Mouse (Mus musculus): ENCODE data around the gene Npcd. TPM values are rescaled to one million over a fixed set of nuclear protein-coding genes. Genes with fewer than 3 reads are reported as not detected.

Gene Npcd
- polyA plus RNA-seq, 1 experiment from 2014 or later: 0.56 TPM

GRCm38 (mm10) chr15:79755977-79756625, 77.9 kb downstream of the Npcd start:
- 71% methylated on average over 8 of the region's 8 CpGs for WGBS
- H3K4me2 ChIP-seq (ENCODE audit: low read depth, low read length): no peak overlapping the region
- ATAC-seq (replicated peaks; ENCODE audit: insufficient number of reproducible peaks, low FRiP score, low TSS enrichment, low read depth) (no peak), DNase-seq (ENCODE audit: low spot score) (no peak)
- no peak overlapping the region for H3K9ac ChIP-seq (replicated peaks; ENCODE audit: low read length)
- H3K27ac ChIP-seq (replicated peaks; ENCODE audit: low read depth, low read length): no peak overlapping the region
- no peaks in the 10 kb centered on the region for H3K4me1 ChIP-seq (ENCODE audit: control insufficient read depth, insufficient read depth, low read length)
- H3K27me3 ChIP-seq (ENCODE audit: control insufficient read depth, insufficient read depth, low read length): no peaks in the 10 kb centered on the region
- no peak overlapping the region for H3K4me3 ChIP-seq (ENCODE audit: low read depth, low read length)
- no peaks in the 10 kb centered on the region for H3K9me3 ChIP-seq (replicated peaks; ENCODE audit: control insufficient read depth, low read length)
- no peaks in the 10 kb centered on the region; the same call in 1 of the 2 replicates for H3K36me3 ChIP-seq (replicated peaks; ENCODE audit: control insufficient read depth, insufficient read depth, low read depth, low read length)

- H3K4me2 ChIP-seq (ENCODE audit: low read depth, low read length): no peak overlapping the region
- ATAC-seq (replicated peaks; ENCODE audit: insufficient number of reproducible peaks, low FRiP score, low TSS enrichment, low read depth) (no peak), DNase-seq (ENCODE audit: low spot score) (no peak)
- WGBS: 82% methylated on average over 4 of the region's 4 CpGs
- H3K4me1 ChIP-seq (ENCODE audit: control insufficient read depth, insufficient read depth, low read length): no peaks in the 10 kb centered on the region
- no peaks in the 10 kb centered on the region for H3K36me3 ChIP-seq (replicated peaks; ENCODE audit: control insufficient read depth, insufficient read depth, low read depth, low read length)
- H3K4me3 ChIP-seq (ENCODE audit: low read depth, low read length): no peak overlapping the region
- H3K9ac ChIP-seq (replicated peaks; ENCODE audit: low read length): no peak overlapping the region
- H3K27me3 ChIP-seq (ENCODE audit: control insufficient read depth, insufficient read depth, low read length): no peaks in the 10 kb centered on the region
- no peaks in the 10 kb centered on the region for H3K9me3 ChIP-seq (replicated peaks; ENCODE audit: control insufficient read depth, low read length)
- H3K27ac ChIP-seq (replicated peaks; ENCODE audit: low read depth, low read length): no peak overlapping the region
Measured at GRCm38 (mm10) chr15:79755176-79755575, 78.9 kb downstream of the Npcd start.

- no peak overlapping the region for H3K4me3 ChIP-seq (ENCODE audit: low read depth, low read length)
- H3K4me2 ChIP-seq (ENCODE audit: low read depth, low read length): no peak overlapping the region
- no peak for DNase-seq (ENCODE audit: low spot score)
- H3K27me3 ChIP-seq (ENCODE audit: control insufficient read depth, insufficient read depth, low read length): no peaks in the 10 kb centered on the region
- ATAC-seq (replicated peaks; ENCODE audit: insufficient number of reproducible peaks, low FRiP score, low TSS enrichment, low read depth): no peak
- no peak overlapping the region for H3K9ac ChIP-seq (replicated peaks; ENCODE audit: low read length)
- no peaks in the 10 kb centered on the region for H3K9me3 ChIP-seq (replicated peaks; ENCODE audit: control insufficient read depth, low read length)
- H3K4me1 ChIP-seq (ENCODE audit: control insufficient read depth, insufficient read depth, low read length): no peaks in the 10 kb centered on the region
- H3K27ac ChIP-seq (replicated peaks; ENCODE audit: low read depth, low read length): no peak overlapping the region
- H3K36me3 ChIP-seq (replicated peaks; ENCODE audit: control insufficient read depth, insufficient read depth, low read depth, low read length): no peaks in the 10 kb centered on the region
- 46% methylated on average over 4 of the region's 4 CpGs for WGBS
Measured at GRCm38 (mm10) chr15:79753873-79754272, 80.2 kb downstream of the Npcd start.

GRCm38 (mm10) chr15:79753420-79753752, 80.7 kb downstream of the Npcd start:
- no peaks in the 10 kb centered on the region for H3K27me3 ChIP-seq (ENCODE audit: control insufficient read depth, insufficient read depth, low read length)
- H3K4me3 ChIP-seq (ENCODE audit: low read depth, low read length): no peak overlapping the region
- no peak overlapping the region for H3K4me2 ChIP-seq (ENCODE audit: low read depth, low read length)
- no peak for DNase-seq (ENCODE audit: low spot score)
- no peaks in the 10 kb centered on the region for H3K36me3 ChIP-seq (replicated peaks; ENCODE audit: control insufficient read depth, insufficient read depth, low read depth, low read length)
- no peak; the same call in 1 of the 2 replicates for ATAC-seq (replicated peaks; ENCODE audit: insufficient number of reproducible peaks, low FRiP score, low TSS enrichment, low read depth)
- 88% methylated on average over 3 of the region's 3 CpGs for WGBS
- H3K9ac ChIP-seq (replicated peaks; ENCODE audit: low read length): no peak overlapping the region
- H3K27ac ChIP-seq (replicated peaks; ENCODE audit: low read depth, low read length): no peak overlapping the region
- no peaks in the 10 kb centered on the region for H3K9me3 ChIP-seq (replicated peaks; ENCODE audit: control insufficient read depth, low read length)
- H3K4me1 ChIP-seq (ENCODE audit: control insufficient read depth, insufficient read depth, low read length): no peaks in the 10 kb centered on the region

GRCm38 (mm10) chr15:79752742-79753419, 81.2 kb downstream of the Npcd start:
- H3K27ac ChIP-seq (replicated peaks; ENCODE audit: low read depth, low read length): no peak overlapping the region
- H3K36me3 ChIP-seq (replicated peaks; ENCODE audit: control insufficient read depth, insufficient read depth, low read depth, low read length): no peaks in the 10 kb centered on the region
- H3K27me3 ChIP-seq (ENCODE audit: control insufficient read depth, insufficient read depth, low read length): no peaks in the 10 kb centered on the region
- no peak overlapping the region for H3K9ac ChIP-seq (replicated peaks; ENCODE audit: low read length)
- H3K9me3 ChIP-seq (replicated peaks; ENCODE audit: control insufficient read depth, low read length): no peaks in the 10 kb centered on the region
- H3K4me1 ChIP-seq (ENCODE audit: control insufficient read depth, insufficient read depth, low read length): no peaks in the 10 kb centered on the region
- WGBS: 22% methylated on average over 11 of the region's 11 CpGs
- peak; percentile 74 for DNase-seq (ENCODE audit: low spot score)
- 0 out of 2 replicates have a peak, but pooled peaks have one; percentile 64 for ATAC-seq (replicated peaks; ENCODE audit: insufficient number of reproducible peaks, low FRiP score, low TSS enrichment, low read depth)
- H3K4me2 ChIP-seq (ENCODE audit: low read depth, low read length): no peak overlapping the region
- H3K4me3 ChIP-seq (ENCODE audit: low read depth, low read length): no peak overlapping the region

- ATAC-seq (replicated peaks; ENCODE audit: insufficient number of reproducible peaks, low FRiP score, low TSS enrichment, low read depth) (no peak), DNase-seq (ENCODE audit: low spot score) (no peak)
- Histone ChIP-seq H3K27me3 (ENCODE audit: control insufficient read depth, insufficient read depth, low read length) (no peaks in the 10 kb centered on the region), H3K4me2 (ENCODE audit: low read depth, low read length) (no peak overlapping the region), H3K9me3 (replicated peaks; ENCODE audit: control insufficient read depth, low read length) (no peaks in the 10 kb centered on the region), H3K4me3 (ENCODE audit: low read depth, low read length) (no peak overlapping the region), H3K4me1 (ENCODE audit: control insufficient read depth, insufficient read depth, low read length) (no peaks in the 10 kb centered on the region), H3K27ac (replicated peaks; ENCODE audit: low read depth, low read length) (no peak overlapping the region), H3K9ac (replicated peaks; ENCODE audit: low read length) (no peak overlapping the region), H3K36me3 (replicated peaks; ENCODE audit: control insufficient read depth, insufficient read depth, low read depth, low read length) (no peaks in the 10 kb centered on the region)
- 85% methylated on average over 17 of the region's 17 CpGs for WGBS
Measured at GRCm38 (mm10) chr15:79751772-79752171, 82.3 kb downstream of the Npcd start.

- WGBS: 84% methylated on average over 8 of the region's 8 CpGs
- H3K4me3 ChIP-seq (ENCODE audit: low read depth, low read length): no peak overlapping the region
- no peak overlapping the region for H3K4me2 ChIP-seq (ENCODE audit: low read depth, low read length)
- no peak overlapping the region for H3K9ac ChIP-seq (replicated peaks; ENCODE audit: low read length)
- H3K36me3 ChIP-seq (replicated peaks; ENCODE audit: control insufficient read depth, insufficient read depth, low read depth, low read length): no peaks in the 10 kb centered on the region
- no peak overlapping the region for H3K27ac ChIP-seq (replicated peaks; ENCODE audit: low read depth, low read length)
- no peaks in the 10 kb centered on the region for H3K27me3 ChIP-seq (ENCODE audit: control insufficient read depth, insufficient read depth, low read length)
- no peaks in the 10 kb centered on the region for H3K9me3 ChIP-seq (replicated peaks; ENCODE audit: control insufficient read depth, low read length)
- DNase-seq (ENCODE audit: low spot score) (no peak), ATAC-seq (replicated peaks; ENCODE audit: insufficient number of reproducible peaks, low FRiP score, low TSS enrichment, low read depth) (no peak)
- no peaks in the 10 kb centered on the region for H3K4me1 ChIP-seq (ENCODE audit: control insufficient read depth, insufficient read depth, low read length)
Measured at GRCm38 (mm10) chr15:79750266-79750665, 83.8 kb downstream of the Npcd start.

GRCm38 (mm10) chr15:79749162-79749561, 84.9 kb downstream of the Npcd start:
- H3K9ac ChIP-seq (replicated peaks; ENCODE audit: low read length): no peak overlapping the region
- no peak for ATAC-seq (replicated peaks; ENCODE audit: insufficient number of reproducible peaks, low FRiP score, low TSS enrichment, low read depth)
- DNase-seq (ENCODE audit: low spot score): no peak

More at GRCm38 (mm10) chr15:79749162-79749561, 84.9 kb downstream of the Npcd start:
- Histone ChIP-seq H3K4me1 (ENCODE audit: control insufficient read depth, insufficient read depth, low read length) (no peaks in the 10 kb centered on the region), H3K4me2 (ENCODE audit: low read depth, low read length) (no peak overlapping the region), H3K9me3 (replicated peaks; ENCODE audit: control insufficient read depth, low read length) (no peaks in the 10 kb centered on the region), H3K4me3 (ENCODE audit: low read depth, low read length) (no peak overlapping the region), H3K36me3 (replicated peaks; ENCODE audit: control insufficient read depth, insufficient read depth, low read depth, low read length) (no peaks in the 10 kb centered on the region), H3K27ac (replicated peaks; ENCODE audit: low read depth, low read length) (no peak overlapping the region), H3K27me3 (ENCODE audit: control insufficient read depth, insufficient read depth, low read length) (no peaks in the 10 kb centered on the region)
- 90% methylated on average over 7 of the region's 7 CpGs for WGBS
